Mouse (Mus musculus) ovary, postnatal 10 days (tissue): Measurements from ENCODE around the gene Spred2.

Source experiments
- DNase-seq: peaks from one replicate; pipeline ENCODE4 v3.0.0; 2022; ENCODE audit warnings: low spot score

Spred2 gene

GRCm38 (mm10) chr11:19953919-19954318, 29.7 kb downstream of the Spred2 start:
- DNase-seq, result no peak

GRCm38 (mm10) chr11:19955069-19955468, 30.9 kb downstream of the Spred2 start:
- no peak for DNase-seq

GRCm38 (mm10) chr11:19955701-19956100, 31.5 kb downstream of the Spred2 start:
- no peak for DNase-seq

- no peak for DNase-seq
These were observed 34.8 kb downstream of the Spred2 start for GRCm38 (mm10) chr11:19959006-19959405.

GRCm38 (mm10) chr11:19959897-19960296, 35.7 kb downstream of the Spred2 start:
- DNase-seq, result no peak

- no peak for DNase-seq
These were observed 36.4 kb downstream of the Spred2 start for GRCm38 (mm10) chr11:19960541-19960940.

GRCm38 (mm10) chr11:19961088-19961487, 36.9 kb downstream of the Spred2 start:
- DNase-seq, result no peak

- no peak for DNase-seq
These were observed 37.7 kb downstream of the Spred2 start for GRCm38 (mm10) chr11:19961766-19962365.

GRCm38 (mm10) chr11:19962796-19963195, 38.6 kb downstream of the Spred2 start:
- DNase-seq, result no peak

- DNase-seq, result no peak
These were observed 39.6 kb downstream of the Spred2 start for GRCm38 (mm10) chr11:19963717-19964141.

- DNase-seq, result no peak
These were observed 40.2 kb downstream of the Spred2 start for GRCm38 (mm10) chr11:19964333-19964732.

- no peak for DNase-seq
These were observed 40.9 kb downstream of the Spred2 start for GRCm38 (mm10) chr11:19965037-19965611.

GRCm38 (mm10) chr11:19965664-19966063, 41.5 kb downstream of the Spred2 start:
- DNase-seq, result no peak

- no peak for DNase-seq
These were observed 42.1 kb downstream of the Spred2 start for GRCm38 (mm10) chr11:19966294-19966693.

GRCm38 (mm10) chr11:19969584-19969983, 45.4 kb downstream of the Spred2 start:
- no peak for DNase-seq

GRCm38 (mm10) chr11:19971954-19972750, 48.0 kb downstream of the Spred2 start:
- no peak for DNase-seq

- DNase-seq, result no peak
These were observed 49.0 kb downstream of the Spred2 start for GRCm38 (mm10) chr11:19973032-19973790.

- DNase-seq, result no peak
These were observed 51.9 kb downstream of the Spred2 start for GRCm38 (mm10) chr11:19976032-19976431.

GRCm38 (mm10) chr11:19977687-19978086, 53.5 kb downstream of the Spred2 start:
- DNase-seq, result no peak

- DNase-seq, result no peak
These were observed 55.2 kb downstream of the Spred2 start for GRCm38 (mm10) chr11:19979338-19979737.

- DNase-seq, result no peak
These were observed 57.9 kb downstream of the Spred2 start for GRCm38 (mm10) chr11:19982113-19982512.

- no peak for DNase-seq
These were observed 58.6 kb downstream of the Spred2 start for GRCm38 (mm10) chr11:19982779-19983178.
